Mouse (Mus musculus) hindbrain, embryonic 11.5 days (tissue): ENCODE measurements at regions not wholly inside any gene's neighbourhood (a gene's known extent, or its start where the extent isn't known, plus 50 kb on each side); places are given as distances from the start of the nearest gene placed in this dataset.

Experiments
- ATAC-seq: fragments of 200-750 bp; cut with Nextera tagmentation; 2 replicates; pipeline ENCODE4 v1.8.0; 2017; ENCODE audit warnings: mild to moderate bottlenecking, moderate TSS enrichment, moderate library complexity; ENCODE audit not compliant: low FRiP score
- DNase-seq: peaks from one replicate; pipeline ENCODE4 v3.0.0-alpha.2; 2015; ENCODE audit warnings: low spot score
- H3K27ac ChIP-seq: fragments of 300-500 bp; sonication (generic); 2 replicates; pipeline ENCODE4 v1.5.1; 2014; ENCODE audit warnings: mild to moderate bottlenecking, low read depth, low read length
- H3K27me3 ChIP-seq: fragments of 300-500 bp; sonication (generic); 2 replicates; pipeline ENCODE4 v1.6.1; 2014; ENCODE audit warnings: mild to moderate bottlenecking, low read length, moderate library complexity, mixed read lengths; ENCODE audit not compliant: control insufficient read depth, insufficient read depth
- H3K36me3 ChIP-seq: fragments of 300-500 bp; sonication (generic); 2 replicates; pipeline ENCODE4 v1.6.1; 2014; ENCODE audit warnings: mild to moderate bottlenecking, low read length, moderate library complexity, mixed read lengths; ENCODE audit not compliant: control insufficient read depth, insufficient read depth
- H3K4me1 ChIP-seq: fragments of 300-500 bp; sonication (generic); replicated peaks from 2 replicates; pipeline ENCODE4 v1.6.1; 2014; ENCODE audit warnings: low read length, mixed read lengths; ENCODE audit not compliant: control insufficient read depth, insufficient read depth
- H3K4me2 ChIP-seq: fragments of 300-500 bp; sonication (generic); replicated peaks from 2 replicates; pipeline ENCODE4 v1.6.1; 2014; ENCODE audit warnings: mild to moderate bottlenecking, low read depth, low read length
- H3K4me3 ChIP-seq: fragments of 300-500 bp; sonication (generic); 2 replicates; pipeline ENCODE4 v1.5.1; 2014; ENCODE audit warnings: low read depth, low read length
- H3K9ac ChIP-seq: fragments of 300-500 bp; sonication (generic); 2 replicates; pipeline ENCODE4 v1.6.1; 2014; ENCODE audit warnings: low read depth, low read length
- H3K9me3 ChIP-seq: fragments of 300-500 bp; sonication (generic); 2 replicates; pipeline ENCODE4 v1.6.1; 2016; ENCODE audit warnings: low read length; ENCODE audit not compliant: control insufficient read depth
- WGBS: fragments of 180-500 bp; shearing (Covaris S2); extraction: QIAGEN DNeasy Blood & Tissue Kit; methylation state at CpG from one replicate; pipeline ENCODE4 v1.1.7; 2014; 5-methylcytosine and 5-hydroxymethylcytosine counted together

GRCm38 (mm10) chr4:47807877-47808276 lies 237.1 kb upstream of the Nr4a3 start:
- Histone ChIP-seq H3K9me3 (no peaks in the 10 kb centered on the region), H3K4me3 (no peak overlapping the region), H3K36me3 (no peaks in the 10 kb centered on the region), H3K9ac (no peak overlapping the region), H3K4me1 (no peaks in the 10 kb centered on the region), H3K27me3 (no peaks in the 10 kb centered on the region), H3K4me2 (no peak overlapping the region), H3K27ac (no peak overlapping the region)
- WGBS = 13% methylated on average over 3 of the region's 3 CpGs
- ATAC-seq = no peak
- no peak for DNase-seq

GRCm38 (mm10) chr4:47814030-47814429 lies 230.9 kb upstream of the Nr4a3 start:
- Histone ChIP-seq H3K27me3 (no peaks in the 10 kb centered on the region), H3K9me3 (no peaks in the 10 kb centered on the region), H3K4me3 (no peak overlapping the region), H3K27ac (no peak overlapping the region), H3K36me3 (no peaks in the 10 kb centered on the region), H3K4me1 (no peaks in the 10 kb centered on the region), H3K4me2 (no peak overlapping the region), H3K9ac (no peak overlapping the region)
- no peak for DNase-seq
- 84% methylated on average over 7 of the region's 7 CpGs for WGBS
- no peak for ATAC-seq

GRCm38 (mm10) chr4:47818371-47819159 lies 226.4 kb upstream of the Nr4a3 start:
- ATAC-seq = no peak
- WGBS = 92% methylated on average over 18 of the region's 18 CpGs

GRCm38 (mm10) chr4:47820562-47820961 lies 224.4 kb upstream of the Nr4a3 start:
- H3K4me3 ChIP-seq = no peak overlapping the region
- H3K4me2 ChIP-seq = no peak overlapping the region
- ATAC-seq = no peak
- no peaks in the 10 kb centered on the region for H3K27me3 ChIP-seq
- 100% methylated on average over 1 of the region's 1 CpGs for WGBS
- H3K9ac ChIP-seq = no peak overlapping the region
- no peak overlapping the region for H3K27ac ChIP-seq
- DNase-seq = no peak
- H3K9me3 ChIP-seq = no peaks in the 10 kb centered on the region
- no peaks in the 10 kb centered on the region for H3K4me1 ChIP-seq
- no peaks in the 10 kb centered on the region for H3K36me3 ChIP-seq

More at GRCm38 (mm10) chr4:47818371-47819159, 226.4 kb upstream of the Nr4a3 start:
- Histone ChIP-seq H3K9me3 (no peaks in the 10 kb centered on the region), H3K9ac (no peak overlapping the region), H3K4me3 (no peak overlapping the region), H3K27me3 (no peaks in the 10 kb centered on the region), H3K4me1 (no peaks in the 10 kb centered on the region), H3K4me2 (no peak overlapping the region), H3K27ac (no peak overlapping the region), H3K36me3 (no peaks in the 10 kb centered on the region)
- DNase-seq = no peak

GRCm38 (mm10) chr4:47823299-47823698 lies 221.7 kb upstream of the Nr4a3 start:
- no peak overlapping the region for H3K9ac ChIP-seq
- H3K9me3 ChIP-seq = no peaks in the 10 kb centered on the region
- H3K4me3 ChIP-seq = no peak overlapping the region
- H3K27me3 ChIP-seq = no peaks in the 10 kb centered on the region
- DNase-seq (no peak), ATAC-seq (no peak)
- H3K36me3 ChIP-seq = no peaks in the 10 kb centered on the region
- H3K4me1 ChIP-seq = no peaks in the 10 kb centered on the region
- H3K4me2 ChIP-seq = no peak overlapping the region
- no peak overlapping the region for H3K27ac ChIP-seq
- WGBS = 83% methylated on average over 9 of the region's 9 CpGs

GRCm38 (mm10) chr4:47824083-47824482 lies 220.9 kb upstream of the Nr4a3 start:
- DNase-seq = no peak

GRCm38 (mm10) chr4:47832905-47833304 lies 212.0 kb upstream of the Nr4a3 start:
- no peaks in the 10 kb centered on the region for H3K36me3 ChIP-seq
- no peak overlapping the region for H3K4me3 ChIP-seq
- no peak overlapping the region for H3K9ac ChIP-seq
- H3K9me3 ChIP-seq = no peaks in the 10 kb centered on the region
- no peaks in the 10 kb centered on the region for H3K4me1 ChIP-seq
- no peak for DNase-seq
- no peaks in the 10 kb centered on the region for H3K27me3 ChIP-seq
- ATAC-seq = no peak
- 82% methylated on average over 2 of the region's 2 CpGs for WGBS
- no peak overlapping the region for H3K4me2 ChIP-seq
- no peak overlapping the region for H3K27ac ChIP-seq

More at GRCm38 (mm10) chr4:47824083-47824482, 220.9 kb upstream of the Nr4a3 start:
- Histone ChIP-seq H3K4me2 (no peak overlapping the region), H3K9ac (no peak overlapping the region), H3K36me3 (no peaks in the 10 kb centered on the region), H3K27me3 (no peaks in the 10 kb centered on the region), H3K4me1 (no peaks in the 10 kb centered on the region), H3K27ac (no peak overlapping the region), H3K9me3 (no peaks in the 10 kb centered on the region), H3K4me3 (no peak overlapping the region)
- ATAC-seq = no peak
- WGBS = 91% methylated on average over 15 of the region's 15 CpGs

- 77% methylated on average over 2 of the region's 2 CpGs for WGBS
- H3K4me1 ChIP-seq = no peaks in the 10 kb centered on the region
- DNase-seq (no peak), ATAC-seq (no peak)
- H3K27me3 ChIP-seq = no peaks in the 10 kb centered on the region
- no peak overlapping the region for H3K4me2 ChIP-seq
- no peak overlapping the region for H3K9ac ChIP-seq
- H3K4me3 ChIP-seq = no peak overlapping the region
- no peaks in the 10 kb centered on the region for H3K36me3 ChIP-seq
- no peak overlapping the region for H3K27ac ChIP-seq
- H3K9me3 ChIP-seq = no peaks in the 10 kb centered on the region
Measured at GRCm38 (mm10) chr4:47838411-47838810, 206.5 kb upstream of the Nr4a3 start.

GRCm38 (mm10) chr4:47842128-47842656 lies 202.8 kb upstream of the Nr4a3 start:
- no peak for ATAC-seq
- Histone ChIP-seq H3K27ac (no peak overlapping the region), H3K4me2 (no peak overlapping the region), H3K4me1 (no peaks in the 10 kb centered on the region), H3K27me3 (no peaks in the 10 kb centered on the region), H3K4me3 (no peak overlapping the region), H3K9me3 (no peaks in the 10 kb centered on the region), H3K36me3 (no peaks in the 10 kb centered on the region), H3K9ac (no peak overlapping the region)
- 61% methylated on average over 3 of the region's 3 CpGs for WGBS
- no peak for DNase-seq
